Mouse (Mus musculus) fibroblast of lung, adult 2 months (primary cell): ENCODE measurements around the gene Pigyl.

ENCODE experiments used
- DNase-seq: peaks from one replicate; pipeline ENCODE4 v3.0.0-alpha.2; 2011; ENCODE audit warnings: low read depth

Gene Pigyl

DNA sequence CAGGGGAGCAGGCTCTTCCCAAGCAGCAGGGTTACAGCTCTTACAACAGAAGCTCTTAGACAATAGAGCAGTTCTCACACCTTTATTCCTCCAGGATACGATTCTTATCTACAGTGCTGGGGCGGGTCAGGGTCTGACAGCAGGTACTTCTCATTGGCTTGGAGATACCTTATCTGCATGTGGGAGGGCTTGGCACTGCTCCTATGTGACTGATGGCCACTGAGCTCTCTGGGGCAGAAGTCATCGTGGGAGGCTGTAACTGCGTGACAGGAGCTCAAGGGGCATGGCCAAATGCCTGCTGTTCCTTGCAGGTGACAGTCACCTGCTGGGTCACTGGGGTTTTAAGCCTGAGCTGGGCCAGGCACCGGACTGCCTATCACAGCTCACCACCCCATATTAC, 39.8 kb downstream of the Pigyl start:
- DNase-seq: no peak
